ENCODE assay signal across 11 mouse cellular contexts in the genomic region with DNA sequence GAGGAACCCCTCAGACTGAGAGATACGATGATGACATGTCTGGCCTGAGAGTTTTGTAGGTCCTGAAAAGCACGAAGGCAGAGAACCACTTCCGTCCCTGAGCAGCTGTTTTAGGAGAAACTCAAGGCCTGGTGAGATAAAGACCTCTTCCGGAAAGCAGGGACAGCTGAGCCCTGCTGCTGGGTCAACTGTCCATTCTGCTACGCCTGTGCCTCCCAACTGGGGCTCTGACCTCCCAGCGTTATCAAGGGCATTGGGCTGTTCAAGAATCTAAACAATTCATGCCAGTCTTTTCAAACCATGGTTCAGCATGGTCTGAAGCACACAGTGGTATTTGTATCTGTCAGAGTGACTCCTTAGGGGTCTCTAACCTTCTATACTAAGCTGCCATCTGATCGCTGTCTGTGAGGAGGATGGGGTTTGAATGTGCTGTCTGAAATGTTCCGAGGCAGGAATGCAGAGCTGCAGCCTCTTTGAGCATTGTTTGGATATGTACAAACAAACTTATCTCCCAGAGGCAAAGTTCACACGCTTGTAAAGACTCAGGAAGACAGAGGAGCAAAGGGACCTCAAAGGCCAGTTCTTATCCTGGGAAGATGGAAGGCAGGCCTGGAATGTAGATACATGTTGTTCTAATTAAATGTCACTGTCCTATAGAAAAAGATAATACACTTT.
A peak's percentile ranks its signal among the peaks of the same experiment; 100 is the strongest.
DNase-seq lines count a peak whose midpoint lies in the region; ATAC-seq and TF ChIP-seq lines count a peak whose summit lies in the region.
"Had no signal": no experiment of that assay in that cellular context is flagged by ENCODE, and none has a peak within 500 bp of the region (broad histone marks: within the 10 kb centered on the region; RNA-seq: fewer than 3 reads in every experiment).

No protein-coding gene starts in this region.

- DNase-seq in heart, adult 2 months: peak in 1 of 2 experiments; percentile 42
- DNase-seq in heart, postnatal 36 days: no peak
- DNase-seq in brain, adult 2 months (ENCODE audit: low read depth, low spot score): peak; percentile 39
- DNase-seq in left cerebral cortex, adult 18-20 months (ENCODE audit: low spot score in 2 of 2): no peak
- no peak for DNase-seq in cerebellum, adult 8-10 months
- DNase-seq in adipocyte (ENCODE audit: low spot score): no peak
- DNase-seq: adrenal gland, postnatal 36 days; thymus, postnatal 25 days had no signal

- no peaks in the 10 kb centered on the region for H3K27me3 ChIP-seq in heart, adult 2 months (ENCODE audit: control insufficient read depth, insufficient read depth, low read length)
- no peaks in the 10 kb centered on the region for H3K27me3 ChIP-seq in intestine, embryonic 15.5 days (replicated peaks)
- H3K27me3 ChIP-seq in lung, embryonic 15.5 days: no peaks in the 10 kb centered on the region
- H3K27me3 ChIP-seq: CH12.LX had no signal

- no peaks in the 10 kb centered on the region for H3K79me2 ChIP-seq in heart, adult 2 months (replicated peaks; ENCODE audit: control insufficient read depth, insufficient read depth, low read length)

- 0 out of 2 replicates have a peak, but pooled peaks have one; percentile 17 for TF ChIP-seq EP300 in heart, adult 2 months (IDR thresholded peaks at IDR 0.05; ENCODE audit: insufficient read depth, low read depth, low read length)

- H3K4me2 ChIP-seq in intestine, embryonic 15.5 days (replicated peaks): no peak overlapping the region
- no peak overlapping the region for H3K4me2 ChIP-seq in lung, embryonic 15.5 days

- WGBS in heart, adult 2 months: 22% methylated on average over 9 of the region's 9 CpGs
- WGBS in intestine, embryonic 15.5 days: 32% methylated on average over 9 of the region's 9 CpGs
- WGBS in lung, embryonic 15.5 days: 24% methylated on average over 9 of the region's 9 CpGs

- H3K9me3 ChIP-seq in intestine, embryonic 15.5 days: no peaks in the 10 kb centered on the region
- H3K9me3 ChIP-seq in lung, embryonic 15.5 days: no peaks in the 10 kb centered on the region

- no peak for TF ChIP-seq CTCF in heart, adult 2 months (IDR thresholded peaks at IDR 0.05)

- no peak overlapping the region for H3K9ac ChIP-seq in heart, adult 2 months (ENCODE audit: low read depth, low read length)
- no peak overlapping the region for H3K9ac ChIP-seq in intestine, embryonic 15.5 days
- no peak overlapping the region for H3K9ac ChIP-seq in lung, embryonic 15.5 days

- ATAC-seq in intestine, embryonic 15.5 days: peak; percentile 48; the same call in 1 of the 2 replicates
- peak; percentile 51; the same call in 1 of the 2 replicates for ATAC-seq in lung, embryonic 15.5 days (ENCODE audit: borderline replicate concordance, extremely low read depth, low FRiP score, low TSS enrichment)

- TF ChIP-seq POLR2A in heart, adult 2 months (IDR thresholded peaks at IDR 0.05; ENCODE audit: insufficient read depth, low read depth, low read length): no peak

- peaks cover 9% of the 10 kb centered on the region for H3K4me1 ChIP-seq in heart, adult 2 months (ENCODE audit: control insufficient read depth, insufficient read depth, low read length)
- H3K4me1 ChIP-seq in intestine, embryonic 15.5 days (replicated peaks): peaks cover 16% of the 10 kb centered on the region
- H3K4me1 ChIP-seq in lung, embryonic 15.5 days: peaks cover 28% of the 10 kb centered on the region

- H3K27ac ChIP-seq in heart, adult 2 months: peak overlapping the region; percentile 47
- H3K27ac ChIP-seq in intestine, embryonic 15.5 days: peak overlapping the region; percentile 33
- H3K27ac ChIP-seq in lung, embryonic 15.5 days: peak overlapping the region; percentile 26

- H3K36me3 ChIP-seq in heart, adult 2 months (ENCODE audit: control insufficient read depth, insufficient read depth, low read length): peaks cover 2% of the 10 kb centered on the region; the same call in 1 of the 2 replicates
- H3K36me3 ChIP-seq in intestine, embryonic 15.5 days: no peaks in the 10 kb centered on the region
- no peaks in the 10 kb centered on the region for H3K36me3 ChIP-seq in lung, embryonic 15.5 days

- intact Hi-C loops in heart, adult 2 months (cut with DNase I): no loop called here
- intact Hi-C loops in heart, postnatal 36 days (cut with DNase I): no loop called here

- no peak overlapping the region for H3K4me3 ChIP-seq in heart, adult 2 months
- no peak overlapping the region for H3K4me3 ChIP-seq in intestine, embryonic 15.5 days (replicated peaks)
- H3K4me3 ChIP-seq in lung, embryonic 15.5 days: no peak overlapping the region
